Mouse (Mus musculus): ENCODE results near the gene Meiob.

DNA sequence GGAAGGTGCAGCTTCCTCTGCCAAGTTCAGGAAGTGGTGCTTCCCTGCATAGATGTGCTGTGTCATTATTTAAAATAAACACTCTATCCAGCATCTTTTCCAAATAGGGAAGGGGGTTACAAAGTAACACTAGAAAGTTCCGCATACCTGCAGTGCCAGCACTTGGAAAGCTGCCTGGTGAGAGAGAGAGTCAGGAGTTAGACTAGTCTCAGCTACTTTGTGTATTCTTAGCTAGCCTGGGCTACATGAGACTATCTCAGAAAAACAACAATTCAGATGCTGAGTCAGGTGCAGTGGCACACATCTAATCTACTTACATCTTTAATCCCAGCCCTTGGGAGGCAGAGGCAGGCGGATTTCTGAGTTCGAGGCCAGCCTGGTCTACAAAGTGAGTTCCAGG, 57.7 kb downstream of the Meiob start:
- TF ChIP-seq CHD2 (IDR thresholded peaks at IDR 0.05; ENCODE audit: low read depth, low read length), result no peak
- no peak for TF ChIP-seq MAFK (IDR thresholded peaks at IDR 0.05; ENCODE audit: insufficient read depth, low read depth, low read length)
- TF ChIP-seq HCFC1 (IDR thresholded peaks at IDR 0.05; ENCODE audit: borderline replicate concordance, insufficient read depth, low read length), result no peak
